Mouse (Mus musculus) neural tube, embryonic 12.5 days (tissue): ENCODE results near the gene Tas1r2. TPM values are rescaled to one million over a fixed set of nuclear protein-coding genes. Genes with fewer than 3 reads are reported as not detected.

Experiments
- ATAC-seq: fragments of 200-750 bp; cut with Nextera tagmentation; 2 replicates; pipeline ENCODE4 v1.8.0; 2017; ENCODE audit warnings: low read depth, mild to moderate bottlenecking, moderate TSS enrichment, moderate library complexity; ENCODE audit not compliant: low FRiP score
- H3K27ac ChIP-seq: fragments of 300-500 bp; sonication (generic); 2 replicates; pipeline ENCODE4 v1.5.1; 2016
- H3K27me3 ChIP-seq: fragments of 300-500 bp; sonication (generic); replicated peaks from 2 replicates; pipeline ENCODE4 v1.6.1; 2016; ENCODE audit warnings: mild to moderate bottlenecking
- H3K36me3 ChIP-seq: fragments of 300-500 bp; sonication (generic); 2 replicates; pipeline ENCODE4 v1.6.1; 2016; ENCODE audit warnings: mild to moderate bottlenecking
- H3K4me1 ChIP-seq: fragments of 300-500 bp; sonication (generic); 2 replicates; pipeline ENCODE4 v1.6.1; 2016
- H3K4me2 ChIP-seq: fragments of 300-500 bp; sonication (generic); replicated peaks from 2 replicates; pipeline ENCODE4 v1.6.1; 2016; ENCODE audit warnings: mild to moderate bottlenecking
- H3K4me3 ChIP-seq: fragments of 300-500 bp; sonication (generic); 2 replicates; pipeline ENCODE4 v1.5.1; 2016
- H3K9ac ChIP-seq: fragments of 300-500 bp; sonication (generic); 2 replicates; pipeline ENCODE4 v1.6.1; 2016; ENCODE audit warnings: mild to moderate bottlenecking
- H3K9me3 ChIP-seq: fragments of 300-500 bp; sonication (generic); 2 replicates; pipeline ENCODE4 v1.6.1; 2016; ENCODE audit warnings: mild to moderate bottlenecking
- WGBS: fragments of 180-500 bp; shearing (Covaris S2); methylation state at CpG from one replicate; pipeline ENCODE4 v1.1.7; 2016; 5-methylcytosine and 5-hydroxymethylcytosine counted together
- polyA plus RNA-seq: library from polyadenylated mRNA; unstranded; fragments of >200 nt; fragmentation: Nextera tagmentation; extraction: Ambion mirVana; gene quantifications from 2 replicates; pipeline ENCODE4 v1.2.1, GENCODE M21; 2016

The Tas1r2 gene
- polyA plus RNA-seq, 1 experiment from 2014 or later: not detected

DNA sequence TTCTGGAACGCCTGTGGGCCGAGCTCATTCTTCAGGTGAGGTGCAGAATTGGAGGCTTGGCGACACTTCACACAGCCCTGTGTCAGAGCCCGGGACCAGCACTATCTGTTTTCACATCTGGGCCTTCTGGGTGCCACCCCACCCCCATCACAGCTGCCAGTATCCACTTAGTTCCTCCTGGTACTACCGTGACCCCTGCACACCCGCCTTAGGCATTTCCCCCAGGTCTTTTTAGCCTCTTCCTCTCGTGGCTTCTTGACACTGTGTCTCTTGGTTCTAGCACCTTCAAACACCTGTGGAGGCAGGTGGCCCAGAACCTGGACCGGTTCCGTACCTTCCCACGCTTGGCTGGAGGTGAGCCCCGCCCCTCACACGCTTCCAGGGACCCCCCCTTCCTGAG, 13.0 kb upstream of the Tas1r2 start:
- no peak overlapping the region for H3K9ac ChIP-seq
- H3K9me3 ChIP-seq: no peaks in the 10 kb centered on the region
- peaks cover 5% of the 10 kb centered on the region; the same call in 1 of the 2 replicates for H3K36me3 ChIP-seq
- 37% methylated on average over 12 of the region's 12 CpGs for WGBS
- H3K4me3 ChIP-seq: no peak overlapping the region
- no peak; the same call in 1 of the 2 replicates for ATAC-seq
- H3K4me2 ChIP-seq: peak overlapping the region; percentile 38
- H3K27me3 ChIP-seq: peaks cover 26% of the 10 kb centered on the region
- H3K27ac ChIP-seq: no peak overlapping the region
- H3K4me1 ChIP-seq: peaks cover 46% of the 10 kb centered on the region

DNA sequence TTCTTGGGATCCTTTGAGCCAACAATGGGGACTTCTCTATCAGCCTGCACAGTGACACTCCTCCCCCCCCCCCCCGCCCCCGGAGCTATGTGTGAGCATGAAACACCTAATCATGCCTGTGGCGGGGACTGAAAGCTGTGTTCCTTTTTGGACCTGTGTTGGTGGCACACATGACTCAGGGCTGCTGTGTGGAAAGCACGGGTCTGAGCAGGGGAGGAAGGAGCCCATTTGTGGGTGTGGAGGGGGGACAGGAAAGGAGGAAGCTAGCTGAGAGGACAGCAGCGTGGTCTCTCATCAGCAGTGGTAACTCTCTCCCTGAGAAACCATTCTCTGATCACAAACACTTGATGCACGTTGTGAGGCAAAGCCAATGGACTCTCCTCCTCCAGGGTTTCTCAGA, 12.6 kb upstream of the Tas1r2 start:
- ATAC-seq: no peak
- Histone ChIP-seq H3K4me2 (no peak overlapping the region), H3K9me3 (no peaks in the 10 kb centered on the region), H3K9ac (no peak overlapping the region), H3K27me3 (peaks cover 26% of the 10 kb centered on the region), H3K36me3 (peaks cover 5% of the 10 kb centered on the region; the same call in 1 of the 2 replicates), H3K4me1 (peaks cover 46% of the 10 kb centered on the region), H3K27ac (no peak overlapping the region), H3K4me3 (no peak overlapping the region)
- 39% methylated on average over 6 of the region's 6 CpGs for WGBS

GRCm38 (mm10) chr4:139641829-139642425, 11.4 kb upstream of the Tas1r2 start:
- Histone ChIP-seq H3K9me3 (no peaks in the 10 kb centered on the region), H3K36me3 (peaks cover 9% of the 10 kb centered on the region), H3K27me3 (peaks cover 26% of the 10 kb centered on the region), H3K27ac (no peak overlapping the region), H3K9ac (peak overlapping the region; percentile 35), H3K4me2 (peak overlapping the region; percentile 58), H3K4me3 (peak overlapping the region; percentile 15; the same call in 1 of the 2 replicates), H3K4me1 (peaks cover 46% of the 10 kb centered on the region)
- WGBS: 2% methylated on average over 30 of the region's 30 CpGs
- no peak for ATAC-seq

- peaks cover 38% of the 10 kb centered on the region for H3K4me1 ChIP-seq
- WGBS: 17% methylated on average over 9 of the region's 9 CpGs
- no peak for ATAC-seq
Observed at GRCm38 (mm10) chr4:139643972-139644371, 9.4 kb upstream of the Tas1r2 start.

GRCm38 (mm10) chr4:139646916-139647315, 6.4 kb upstream of the Tas1r2 start:
- Histone ChIP-seq H3K4me1 (peaks cover 15% of the 10 kb centered on the region), H3K27ac (no peak overlapping the region), H3K36me3 (peaks cover 23% of the 10 kb centered on the region), H3K27me3 (peaks cover 19% of the 10 kb centered on the region), H3K4me3 (no peak overlapping the region), H3K4me2 (no peak overlapping the region), H3K9ac (no peak overlapping the region), H3K9me3 (no peaks in the 10 kb centered on the region)
- 85% methylated on average over 7 of the region's 7 CpGs for WGBS
- no peak for ATAC-seq

More at GRCm38 (mm10) chr4:139643972-139644371, 9.4 kb upstream of the Tas1r2 start:
- Histone ChIP-seq H3K27ac (no peak overlapping the region), H3K27me3 (peaks cover 26% of the 10 kb centered on the region), H3K9me3 (no peaks in the 10 kb centered on the region), H3K4me3 (no peak overlapping the region), H3K4me2 (no peak overlapping the region; the same call in 1 of the 2 replicates), H3K36me3 (peaks cover 22% of the 10 kb centered on the region), H3K9ac (no peak overlapping the region)

DNA sequence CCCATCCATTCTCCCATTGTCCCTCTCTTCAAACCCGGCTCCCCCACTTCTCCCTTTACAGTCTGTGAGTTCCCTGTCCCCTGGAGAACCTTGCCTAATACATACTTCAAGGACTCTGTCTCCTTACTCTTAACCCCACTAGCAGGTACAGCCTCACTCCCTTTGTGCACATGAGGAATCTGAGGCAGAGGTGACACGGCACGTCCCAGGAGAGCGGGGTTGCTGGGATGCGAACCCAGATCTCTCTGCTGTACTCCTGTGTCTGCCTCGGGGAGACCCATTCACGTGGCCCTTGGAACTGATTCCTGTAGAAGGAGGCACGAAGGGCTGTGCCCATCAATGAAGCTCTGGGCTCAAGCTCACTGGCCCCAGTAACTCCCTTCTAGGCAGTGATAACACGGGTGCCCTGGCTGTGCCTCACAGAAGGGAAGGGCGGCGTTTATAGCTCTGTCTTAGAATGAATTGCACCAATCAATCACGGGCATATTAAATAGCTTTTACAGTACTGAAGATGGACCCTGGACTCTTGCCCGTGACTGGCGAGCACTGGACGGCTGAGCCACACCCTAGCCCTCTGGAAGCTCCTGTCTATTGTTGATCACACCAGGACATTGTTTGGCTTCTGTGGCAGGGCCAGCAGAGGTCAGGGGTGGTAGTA, 3.1 kb upstream of the Tas1r2 start:
- Histone ChIP-seq H3K4me2 (no peak overlapping the region), H3K9ac (no peak overlapping the region), H3K4me3 (no peak overlapping the region), H3K36me3 (peaks cover 18% of the 10 kb centered on the region; the same call in 1 of the 2 replicates), H3K27me3 (no peaks in the 10 kb centered on the region), H3K4me1 (0 out of 2 replicates have a peak, but pooled peaks cover 6% of the 10 kb centered on the region), H3K27ac (no peak overlapping the region), H3K9me3 (no peaks in the 10 kb centered on the region)
- ATAC-seq: no peak
- WGBS: 57% methylated on average over 15 of the region's 15 CpGs

DNA sequence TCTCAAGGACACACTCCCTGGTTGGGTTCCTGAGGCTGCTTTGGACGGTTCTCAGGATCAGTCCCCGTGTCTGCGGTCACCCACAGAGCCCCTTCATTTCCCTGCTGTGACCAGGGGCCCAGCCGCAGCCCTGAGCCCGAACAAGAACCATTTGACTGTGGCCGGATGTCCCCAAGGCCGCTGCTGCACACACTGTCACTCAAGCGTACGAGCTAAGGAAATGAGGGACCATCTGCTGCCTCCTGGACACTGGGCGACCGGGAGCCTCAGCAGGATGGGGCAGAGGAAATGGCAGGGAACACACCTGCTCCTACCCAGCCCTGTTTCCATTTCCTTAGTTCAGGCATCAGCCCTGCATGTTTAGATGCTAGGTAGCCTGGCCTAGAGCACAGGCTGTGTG, 2.4 kb upstream of the Tas1r2 start:
- no peak overlapping the region for H3K4me3 ChIP-seq
- H3K27me3 ChIP-seq: no peaks in the 10 kb centered on the region
- H3K4me1 ChIP-seq: 0 out of 2 replicates have a peak, but pooled peaks cover 6% of the 10 kb centered on the region
- no peak overlapping the region for H3K9ac ChIP-seq
- ATAC-seq: no peak
- 39% methylated on average over 11 of the region's 11 CpGs for WGBS
- no peak overlapping the region for H3K27ac ChIP-seq
- no peak overlapping the region for H3K4me2 ChIP-seq
- peaks cover 18% of the 10 kb centered on the region; the same call in 1 of the 2 replicates for H3K36me3 ChIP-seq
- H3K9me3 ChIP-seq: no peaks in the 10 kb centered on the region

GRCm38 (mm10) chr4:139661897-139662296, 8.6 kb downstream of the Tas1r2 start:
- H3K4me2 ChIP-seq: no peak overlapping the region
- no peak overlapping the region for H3K9ac ChIP-seq
- no peak overlapping the region for H3K27ac ChIP-seq
- H3K4me1 ChIP-seq: no peaks in the 10 kb centered on the region
- no peaks in the 10 kb centered on the region for H3K27me3 ChIP-seq
- H3K4me3 ChIP-seq: no peak overlapping the region
- WGBS: 88% methylated on average over 14 of the region's 14 CpGs
- no peak for ATAC-seq
- no peaks in the 10 kb centered on the region for H3K36me3 ChIP-seq
- H3K9me3 ChIP-seq: no peaks in the 10 kb centered on the region

- no peaks in the 10 kb centered on the region for H3K27me3 ChIP-seq
- 39% methylated on average over 6 of the region's 6 CpGs for WGBS
Observed at GRCm38 (mm10) chr4:139667632-139668031, 14.3 kb downstream of the Tas1r2 start.

GRCm38 (mm10) chr4:139669847-139670246, 16.5 kb downstream of the Tas1r2 start:
- peak; percentile 76; the same call in 1 of the 2 replicates for ATAC-seq
- H3K27ac ChIP-seq: no peak overlapping the region

More at GRCm38 (mm10) chr4:139667632-139668031, 14.3 kb downstream of the Tas1r2 start:
- Histone ChIP-seq H3K9me3 (no peaks in the 10 kb centered on the region), H3K9ac (no peak overlapping the region), H3K36me3 (no peaks in the 10 kb centered on the region), H3K27ac (no peak overlapping the region), H3K4me1 (no peaks in the 10 kb centered on the region), H3K4me3 (no peak overlapping the region), H3K4me2 (no peak overlapping the region)
- no peak for ATAC-seq

GRCm38 (mm10) chr4:139675696-139676095, 22.4 kb downstream of the Tas1r2 start:
- no peak overlapping the region for H3K4me2 ChIP-seq
- H3K27ac ChIP-seq: no peak overlapping the region
- H3K36me3 ChIP-seq: no peaks in the 10 kb centered on the region
- peaks cover 8% of the 10 kb centered on the region; the same call in 1 of the 2 replicates for H3K9me3 ChIP-seq
- 60% methylated on average over 9 of the region's 9 CpGs for WGBS
- no peak overlapping the region for H3K9ac ChIP-seq
- H3K27me3 ChIP-seq: no peaks in the 10 kb centered on the region
- ATAC-seq: no peak
- no peak overlapping the region for H3K4me3 ChIP-seq
- no peaks in the 10 kb centered on the region for H3K4me1 ChIP-seq

More at GRCm38 (mm10) chr4:139669847-139670246, 16.5 kb downstream of the Tas1r2 start:
- no peaks in the 10 kb centered on the region for H3K27me3 ChIP-seq
- no peaks in the 10 kb centered on the region for H3K9me3 ChIP-seq
- 21% methylated on average over 6 of the region's 6 CpGs for WGBS
- H3K4me2 ChIP-seq: no peak overlapping the region
- H3K4me1 ChIP-seq: no peaks in the 10 kb centered on the region
- H3K36me3 ChIP-seq: no peaks in the 10 kb centered on the region
- H3K9ac ChIP-seq: no peak overlapping the region
- no peak overlapping the region for H3K4me3 ChIP-seq

- Histone ChIP-seq H3K27me3 (no peaks in the 10 kb centered on the region), H3K4me1 (no peaks in the 10 kb centered on the region), H3K4me2 (no peak overlapping the region), H3K36me3 (no peaks in the 10 kb centered on the region), H3K9me3 (peaks cover 15% of the 10 kb centered on the region), H3K27ac (no peak overlapping the region), H3K4me3 (no peak overlapping the region), H3K9ac (no peak overlapping the region)
- no peak for ATAC-seq
- WGBS: 80% methylated on average over 22 of the region's 22 CpGs
Observed at GRCm38 (mm10) chr4:139683728-139684638, 30.6 kb downstream of the Tas1r2 start.
